Mouse (Mus musculus): ENCODE results near the gene Clasrp.
A peak's percentile ranks its signal among the peaks of the same experiment; 100 is the strongest.

Gene Clasrp

DNA sequence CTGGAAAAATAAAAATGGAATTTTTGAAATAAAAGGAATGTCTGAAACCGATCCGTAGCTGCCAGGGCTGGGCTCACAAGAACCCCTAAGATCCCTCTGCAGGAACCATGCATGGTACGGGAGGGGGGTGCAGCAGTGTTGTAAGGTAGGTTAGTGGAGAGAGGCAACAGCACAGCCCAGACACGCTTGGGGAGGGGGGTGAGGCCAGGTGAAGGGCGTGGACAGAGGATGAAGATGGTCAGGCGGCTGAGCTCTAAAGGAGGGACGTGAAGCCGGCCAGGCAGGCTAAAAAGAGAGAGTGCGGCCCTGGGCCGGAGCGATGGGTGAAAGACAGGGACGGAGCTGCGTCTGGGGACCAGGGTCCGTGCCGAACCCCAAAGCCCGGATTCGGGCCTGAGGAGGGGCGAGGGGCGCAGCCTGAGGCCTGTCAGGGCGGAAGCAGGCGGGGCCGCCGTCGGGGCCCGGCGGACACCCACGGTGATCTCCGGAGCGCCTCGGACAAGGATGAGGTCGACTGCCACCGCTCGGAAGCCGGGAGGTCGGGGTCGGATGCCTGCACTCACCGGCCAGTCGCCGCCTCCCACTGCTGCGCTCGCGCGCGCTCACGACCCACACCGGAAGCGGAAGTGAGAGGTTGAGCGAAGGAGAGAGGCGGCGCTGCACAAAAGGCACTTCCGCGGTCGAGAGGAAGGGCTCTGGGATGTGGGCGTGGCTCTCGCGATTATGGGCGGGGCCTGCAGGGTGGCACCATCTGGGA lies at the start of gene Clasrp:
Gene Clasrp (minus strand): TSS at position 638 of the 757 bp plus-strand sequence.
- DNase-seq: peak; percentile 96

DNA sequence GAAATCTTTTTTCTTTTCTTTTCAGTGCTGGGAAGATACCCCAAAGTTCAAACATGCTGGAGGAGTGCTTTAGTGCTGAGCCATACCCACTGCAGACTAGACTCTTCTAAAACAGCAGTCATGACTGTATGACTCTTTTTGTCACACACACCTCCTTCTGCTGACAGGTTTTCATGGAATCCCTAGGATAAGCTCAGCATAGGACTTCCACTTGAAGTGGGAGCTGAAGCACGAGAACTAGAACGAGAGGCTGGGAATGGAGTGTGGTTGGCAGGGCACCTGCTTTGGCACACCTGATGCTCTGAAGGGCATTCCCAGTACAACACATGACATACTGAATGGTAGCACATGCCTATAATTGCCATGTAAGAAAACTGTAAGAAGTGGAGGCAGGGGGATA lies 48.3 kb upstream of the Clasrp start:
- no peak for DNase-seq

DNA sequence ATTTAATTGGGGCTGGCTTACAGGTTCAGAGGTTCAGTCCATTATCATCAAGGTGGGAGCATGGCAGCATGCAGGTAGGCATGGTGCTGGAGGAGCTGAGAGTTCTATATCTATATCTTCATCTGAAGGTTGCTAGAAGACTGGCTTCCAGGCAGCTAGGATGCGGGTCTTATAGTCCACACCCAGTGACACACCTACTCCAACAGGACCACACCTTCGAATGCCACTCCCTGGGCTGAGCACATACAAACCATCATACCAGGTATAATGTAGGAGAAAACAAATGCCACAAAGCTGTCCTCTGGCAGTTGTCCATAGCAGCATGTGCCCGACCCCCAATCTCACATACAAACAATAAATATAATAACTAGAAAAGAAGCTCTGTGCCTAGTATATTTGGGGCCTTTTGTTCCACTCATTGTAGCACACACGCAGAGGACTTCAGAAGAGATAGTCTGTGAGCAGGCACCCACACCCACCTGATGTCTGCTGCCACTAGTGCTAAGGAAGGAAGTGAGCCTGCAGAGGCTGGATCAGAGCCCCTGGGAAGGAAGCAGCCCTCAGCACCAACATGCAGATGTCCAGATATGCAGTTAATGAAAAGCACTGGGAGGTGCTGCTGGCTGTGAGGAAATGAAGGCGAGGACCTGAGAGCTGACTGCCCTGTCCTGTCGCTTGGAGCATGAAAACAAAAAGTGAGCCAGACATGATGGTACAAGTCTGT lies 46.9 kb upstream of the Clasrp start:
- no peak for DNase-seq

DNA sequence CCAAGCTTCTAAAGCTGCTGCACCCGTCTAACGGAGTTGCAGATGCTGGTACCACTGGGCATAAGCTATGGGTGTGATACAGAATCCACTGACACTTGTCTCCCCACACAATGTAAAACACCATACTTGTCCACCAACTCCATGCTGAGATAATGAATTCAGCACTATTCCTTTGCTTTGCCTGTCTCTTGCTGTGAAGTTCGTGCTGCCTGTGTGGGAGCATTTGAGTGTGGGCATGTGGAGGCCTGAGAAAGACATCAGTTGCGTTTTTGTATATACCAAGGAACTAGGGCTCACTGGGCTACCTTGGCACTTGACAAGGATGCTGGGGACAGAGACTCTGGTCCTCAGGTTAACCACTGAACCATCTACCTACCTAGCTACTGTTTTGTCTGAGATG lies 36.9 kb upstream of the Clasrp start:
- no peak for DNase-seq

DNA sequence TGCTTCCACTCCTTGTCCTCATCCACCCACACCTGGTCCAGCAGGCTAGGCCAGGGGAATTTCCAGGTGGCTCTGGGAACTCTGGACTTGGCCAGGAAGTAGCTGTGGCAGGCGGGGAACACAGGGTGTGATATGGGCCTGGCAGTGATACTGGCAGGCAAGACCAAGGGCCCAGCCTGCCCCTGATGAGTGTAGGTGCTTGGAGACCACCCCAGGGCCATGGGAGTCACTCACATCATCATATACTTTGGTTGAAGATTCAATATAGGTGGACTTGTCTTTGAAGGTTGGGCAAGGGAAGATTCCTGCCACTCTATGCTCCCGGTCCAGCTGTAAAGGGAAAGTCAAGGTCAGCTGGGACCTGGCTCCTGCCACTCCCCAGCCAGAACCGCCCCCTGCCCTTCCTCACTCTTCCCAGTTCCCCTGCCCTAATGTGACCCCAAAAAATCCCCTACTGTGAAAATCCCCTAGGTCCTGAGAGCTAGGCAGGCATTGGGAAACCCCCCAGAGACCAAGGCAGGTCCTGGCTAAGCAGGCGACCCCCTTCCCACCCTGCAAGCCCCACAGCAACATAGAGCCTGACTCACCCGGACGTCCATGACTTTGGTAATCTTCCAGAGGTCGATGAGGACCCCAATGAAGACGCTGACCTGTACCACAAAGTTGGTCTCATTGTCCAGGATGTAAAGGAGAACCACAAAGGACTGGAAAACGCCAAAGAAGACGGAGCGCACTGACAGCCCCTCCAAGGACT lies 31.0 kb upstream of the Clasrp start:
- DNase-seq: no peak

DNA sequence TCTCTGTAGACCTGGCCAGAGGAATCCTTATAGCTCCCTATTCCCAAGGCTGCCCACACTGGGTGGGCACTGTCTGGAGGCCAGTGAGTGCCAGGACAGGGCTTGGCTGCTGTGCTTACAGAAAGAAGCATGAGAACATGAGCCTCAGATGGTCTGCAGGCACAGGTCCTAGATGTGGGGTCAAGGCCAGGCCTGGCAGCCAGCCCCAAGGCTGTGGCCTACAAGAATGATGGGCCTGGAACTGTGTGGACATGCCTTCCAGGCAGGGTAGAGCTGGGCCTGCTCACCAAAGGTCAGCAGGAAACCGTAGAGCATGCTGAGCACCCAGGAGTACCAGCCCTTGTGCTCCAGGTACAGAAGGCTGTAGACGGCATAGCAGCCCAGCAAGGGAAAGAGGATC lies 30.3 kb upstream of the Clasrp start:
- no peak for DNase-seq

DNA sequence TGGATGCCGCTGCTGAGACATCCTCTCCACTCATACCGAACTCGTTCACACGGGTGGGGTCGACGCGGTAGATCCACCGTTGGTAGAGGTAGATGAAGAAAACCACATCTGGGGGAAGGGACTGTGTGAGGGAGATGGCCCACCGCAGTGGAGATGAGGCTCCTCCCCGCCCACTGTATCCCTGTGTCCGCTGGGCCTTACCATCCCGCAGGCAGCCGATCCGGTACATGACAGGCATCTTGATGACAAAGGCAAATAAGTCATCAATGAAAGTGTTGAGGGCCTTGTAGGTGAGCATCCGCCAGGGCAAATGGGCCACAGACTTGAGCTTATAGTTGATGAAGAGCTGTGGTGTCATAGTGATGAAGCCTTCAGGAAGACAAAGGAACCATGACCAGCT lies 29.6 kb upstream of the Clasrp start:
- no peak for DNase-seq

DNA sequence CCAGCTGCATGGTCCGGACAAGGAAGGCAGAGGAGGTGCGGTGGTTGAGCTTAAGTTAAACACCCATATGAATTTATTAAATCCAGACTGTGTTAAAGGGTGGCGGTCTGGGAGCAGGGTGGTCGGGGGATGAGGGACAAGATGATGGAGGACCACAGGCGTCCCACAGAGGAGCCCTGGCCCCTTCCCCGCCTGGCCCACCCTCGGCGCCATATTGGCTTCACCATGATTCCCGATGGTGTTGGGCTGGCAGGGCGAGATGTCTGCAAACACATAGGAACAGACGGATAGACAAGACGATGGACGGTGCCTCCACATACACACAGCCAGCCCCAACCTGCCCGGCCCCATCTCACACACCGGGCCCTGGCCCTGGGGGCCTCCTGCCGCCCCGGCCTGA lies 28.9 kb upstream of the Clasrp start:
- no peak for DNase-seq

DNA sequence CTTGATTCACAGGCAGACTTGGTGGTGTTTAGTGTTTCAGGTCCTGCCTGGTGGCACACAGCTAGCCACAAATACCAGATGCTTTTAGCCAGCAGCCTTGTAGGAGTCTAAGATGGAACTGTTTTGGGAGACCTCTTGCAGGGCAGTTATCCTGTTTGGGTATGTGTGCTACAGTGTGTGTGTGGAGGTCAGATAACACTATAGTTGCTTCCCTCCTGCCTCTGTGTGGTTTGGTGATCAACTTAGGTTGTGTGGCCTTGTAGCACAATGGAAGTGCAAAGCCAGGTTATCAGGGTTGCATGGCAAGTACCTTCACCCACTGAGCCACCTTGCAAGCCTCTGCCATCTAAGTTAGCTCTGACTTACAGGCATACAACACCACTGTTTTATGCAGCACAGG lies 28.4 kb upstream of the Clasrp start:
- DNase-seq: no peak

DNA sequence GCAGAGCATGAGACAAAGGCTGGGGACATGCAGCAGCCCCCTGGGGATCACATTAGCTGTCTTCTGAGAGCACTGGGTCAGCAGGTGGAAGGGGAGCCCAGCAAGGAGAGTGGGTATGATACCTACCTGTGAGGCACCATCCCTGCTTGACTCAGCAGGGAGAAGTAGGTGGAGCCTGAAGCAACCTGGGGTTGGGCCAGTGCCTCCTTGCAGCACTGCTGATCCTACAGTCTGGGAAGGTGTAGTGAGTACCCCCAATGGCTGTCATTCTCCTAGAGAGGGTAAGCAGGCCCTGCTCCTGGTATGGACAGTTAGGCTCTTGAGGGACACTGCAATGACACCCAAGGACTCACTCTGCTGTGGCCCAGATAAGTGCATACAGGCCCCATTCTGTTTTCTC lies 28.0 kb upstream of the Clasrp start:
- no peak for DNase-seq

DNA sequence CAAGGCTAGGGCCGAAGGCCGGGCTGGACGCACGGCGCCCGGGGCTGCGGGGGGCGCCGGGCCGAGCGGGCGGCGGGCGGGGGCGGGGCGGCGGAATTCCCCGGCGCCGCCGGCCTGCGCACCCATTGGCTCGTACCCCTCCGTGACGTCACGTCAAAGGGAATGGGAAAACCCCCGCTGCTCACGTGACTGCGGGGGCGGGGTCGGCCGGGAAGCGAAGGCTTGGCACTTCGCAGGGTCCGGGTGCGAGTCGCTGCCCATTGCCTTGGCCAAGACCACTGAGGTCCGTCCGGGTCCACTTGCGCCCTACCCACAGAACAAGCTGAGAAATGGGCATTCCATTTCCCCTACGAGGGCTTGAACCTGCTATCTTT lies 25.1 kb upstream of the Clasrp start, which contains the start of gene Relb:
Gene Relb (minus strand): TSS at position 78 of the 374 bp plus-strand sequence.
- DNase-seq: peak; percentile 93

DNA sequence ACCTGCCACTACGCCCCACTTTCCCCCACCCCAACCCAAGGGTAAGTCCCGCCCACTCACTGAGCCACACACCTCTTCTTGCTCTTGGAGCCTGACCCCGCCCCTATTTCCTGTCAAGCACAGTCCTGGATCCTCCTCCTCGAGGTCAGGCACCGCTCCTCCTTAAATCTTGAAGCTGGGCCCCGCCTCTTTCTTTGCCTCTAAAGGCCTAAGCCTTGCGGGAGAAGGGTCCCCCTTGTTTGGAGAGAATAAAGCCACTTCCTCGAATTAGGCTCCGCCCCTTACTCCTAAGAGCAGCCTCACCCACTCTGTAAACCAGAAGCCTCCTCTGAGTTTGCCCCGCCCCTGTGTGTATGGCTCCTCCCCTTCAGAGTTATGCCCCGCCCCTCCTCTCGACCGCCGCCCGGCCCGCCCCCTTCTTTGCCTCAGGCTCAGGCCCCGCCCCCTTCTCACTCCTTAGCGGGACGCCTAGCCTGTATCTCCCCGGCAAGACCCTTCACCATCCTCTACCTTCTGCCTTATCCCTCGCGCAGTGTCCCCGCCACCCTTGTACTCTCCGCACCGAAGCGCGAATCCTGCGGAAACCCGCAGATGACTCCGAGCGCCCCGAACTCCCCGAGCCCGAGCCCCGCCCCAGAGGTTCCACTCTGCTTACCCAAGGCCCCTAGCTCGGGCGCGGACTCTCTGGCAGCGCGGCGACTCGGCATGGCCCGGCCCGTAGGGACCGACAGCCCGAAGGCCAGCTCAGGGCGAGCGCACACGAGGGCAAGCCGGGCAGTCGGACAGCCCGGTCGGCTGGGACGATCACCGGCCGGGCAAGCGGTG lies 24.5 kb upstream of the Clasrp start:
- peak; percentile 92 for DNase-seq

DNA sequence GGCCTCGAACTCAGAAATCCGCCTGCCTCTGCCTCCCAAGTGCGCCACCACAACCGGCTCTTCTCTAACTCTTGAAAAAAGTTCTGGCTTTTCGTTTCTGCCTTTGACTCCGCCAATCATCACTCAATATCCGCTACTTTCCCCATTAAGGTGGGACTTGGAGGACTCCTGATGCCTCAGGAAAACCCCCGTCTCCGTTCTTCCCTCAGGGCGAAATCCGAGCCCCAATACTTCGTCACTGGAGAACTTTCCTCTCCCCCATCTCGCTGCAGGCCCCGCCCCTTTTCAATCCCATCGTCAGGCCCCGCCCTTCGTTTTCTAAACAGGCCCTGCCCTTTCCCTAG lies 23.9 kb upstream of the Clasrp start:
- DNase-seq: no peak

DNA sequence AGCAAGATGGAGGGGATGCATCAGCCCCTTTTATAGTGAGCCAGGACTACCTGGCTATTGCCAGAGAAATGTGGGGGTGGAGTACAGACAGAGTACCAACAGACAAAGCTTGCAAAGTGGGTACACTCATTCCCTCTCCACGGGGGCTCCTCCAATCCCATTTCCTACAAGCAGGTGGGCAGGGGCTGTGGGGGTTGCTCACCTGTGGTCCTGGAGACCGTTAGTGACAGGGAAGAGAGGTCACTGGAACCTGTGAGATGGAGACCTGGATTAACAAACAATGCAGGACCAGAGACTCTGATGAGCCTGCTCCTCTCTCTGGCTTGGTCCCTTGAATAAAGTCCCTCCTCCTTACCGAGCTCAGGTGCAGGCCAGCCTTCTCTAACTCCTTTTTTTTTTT lies 23.4 kb upstream of the Clasrp start:
- DNase-seq: no peak

DNA sequence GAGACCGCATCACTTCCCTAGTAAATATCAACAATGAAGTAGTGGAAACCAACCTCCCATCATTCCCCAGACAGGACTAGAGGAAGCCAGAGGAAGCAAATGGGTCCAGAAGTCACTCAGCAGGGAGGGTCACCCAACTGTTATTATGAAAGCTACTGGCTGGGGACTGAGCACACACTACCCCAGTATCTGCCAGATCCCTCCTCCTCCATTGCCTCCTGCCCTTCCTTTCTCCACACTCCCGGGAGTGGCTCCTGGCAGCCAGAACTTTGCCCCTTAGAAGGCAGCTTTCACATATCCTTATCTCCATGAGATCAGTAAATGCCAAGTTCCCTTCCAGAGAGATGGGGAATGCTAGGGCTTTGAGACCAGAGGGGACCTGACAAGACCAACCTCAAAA lies 19.1 kb upstream of the Clasrp start:
- DNase-seq: no peak

DNA sequence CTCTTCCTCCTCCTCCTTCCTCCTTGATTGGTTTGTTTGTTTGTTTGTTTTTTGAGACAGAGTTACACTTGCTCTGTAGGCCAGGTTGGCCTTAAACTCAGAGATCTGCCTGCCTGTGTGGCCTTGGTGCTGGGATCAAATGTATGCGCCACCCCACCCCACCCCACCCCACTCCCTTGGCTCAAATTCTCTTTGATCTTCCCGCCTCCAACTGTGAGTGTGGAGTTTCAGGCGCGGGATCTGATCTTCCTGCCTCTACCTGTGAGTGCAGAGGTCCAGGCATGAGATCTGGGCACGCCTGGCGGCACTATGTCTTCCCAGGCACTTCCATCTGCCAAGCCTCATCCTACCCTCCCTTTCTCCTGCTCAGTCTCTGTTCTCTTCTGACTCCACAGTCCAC lies 18.0 kb upstream of the Clasrp start:
- DNase-seq: no peak

DNA sequence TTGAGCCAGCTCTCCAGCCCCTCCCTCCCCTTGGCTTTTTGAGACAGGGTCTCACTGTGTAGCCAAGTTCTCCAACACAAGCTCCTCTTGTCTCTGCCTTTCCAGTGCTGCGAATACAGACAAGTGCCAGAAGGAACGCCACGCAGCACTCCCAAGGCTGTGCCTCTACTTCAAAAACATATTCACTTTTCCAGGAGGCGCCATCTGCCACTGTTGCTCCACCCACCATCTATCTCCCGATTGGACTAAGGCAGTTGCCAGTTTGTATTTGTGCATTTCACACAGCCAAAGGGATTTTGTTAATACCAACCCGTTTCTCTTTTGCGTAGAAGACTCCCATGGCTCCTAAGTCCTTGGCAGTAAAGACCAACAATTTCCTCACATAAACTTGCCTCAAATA lies 16.5 kb upstream of the Clasrp start:
- no peak for DNase-seq

DNA sequence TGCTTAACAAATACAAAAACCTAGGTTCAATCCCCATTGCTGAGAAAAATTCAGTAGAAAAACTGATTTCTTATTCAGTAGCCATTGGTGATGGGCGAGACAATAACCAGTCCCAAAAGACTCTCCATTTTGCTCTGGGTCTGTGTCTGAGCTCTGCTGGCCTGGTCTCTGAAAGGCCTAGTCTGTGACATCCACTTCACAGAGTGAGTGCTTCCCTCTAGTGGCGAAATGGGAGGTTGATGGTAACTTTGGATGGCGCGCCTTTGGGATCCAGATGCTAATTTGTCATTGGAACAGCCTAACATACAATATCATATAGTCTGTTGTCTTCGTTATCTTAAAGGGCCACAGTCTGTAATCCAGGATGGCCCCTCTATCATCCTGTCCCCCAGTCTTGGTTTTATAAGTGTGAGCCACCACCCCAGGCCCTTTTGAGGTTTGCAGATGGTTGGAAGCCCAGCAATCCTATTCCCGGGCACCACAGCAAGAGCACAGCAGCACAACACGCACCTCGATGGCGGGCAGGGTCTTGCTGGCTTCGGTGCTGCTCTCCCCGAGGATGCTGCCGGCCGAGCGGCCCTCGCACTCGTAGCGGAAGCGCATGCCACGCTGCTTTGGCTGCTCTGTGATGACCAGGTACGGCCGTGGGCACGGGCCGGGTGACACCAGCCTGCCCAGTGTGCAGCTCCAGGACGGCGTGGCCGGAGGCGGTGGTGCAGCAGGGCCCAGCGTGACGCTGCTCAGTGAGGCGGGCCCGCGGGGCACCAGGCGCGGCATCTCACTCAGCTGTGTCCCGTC lies 14.9 kb upstream of the Clasrp start:
- peak; percentile 91 for DNase-seq

DNA sequence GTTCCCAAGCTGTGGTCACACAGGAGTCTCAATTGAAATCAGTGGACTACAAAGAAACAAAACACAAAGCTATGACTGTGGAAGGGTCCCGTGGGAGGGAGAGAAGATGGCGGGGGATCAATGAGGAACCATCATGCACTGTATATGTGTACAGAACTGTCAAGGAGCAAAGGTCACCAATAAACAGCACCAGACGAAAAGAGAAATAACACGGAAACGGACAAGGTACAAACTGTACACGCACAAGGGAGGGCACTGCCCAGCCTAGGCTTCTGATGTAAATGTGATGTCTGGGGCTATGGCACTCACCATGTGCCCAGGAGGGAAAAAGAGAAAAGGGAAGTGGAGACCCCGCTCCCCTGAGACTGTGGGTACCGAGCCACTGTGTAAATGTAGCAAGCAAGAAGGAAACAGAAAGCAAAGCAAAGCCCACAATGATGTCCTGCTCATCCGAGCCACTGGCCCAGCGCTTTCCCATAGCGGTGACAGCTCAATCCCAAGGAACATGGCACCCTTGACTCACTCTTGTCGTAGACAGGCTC lies 10.8 kb upstream of the Clasrp start:
- DNase-seq: no peak

DNA sequence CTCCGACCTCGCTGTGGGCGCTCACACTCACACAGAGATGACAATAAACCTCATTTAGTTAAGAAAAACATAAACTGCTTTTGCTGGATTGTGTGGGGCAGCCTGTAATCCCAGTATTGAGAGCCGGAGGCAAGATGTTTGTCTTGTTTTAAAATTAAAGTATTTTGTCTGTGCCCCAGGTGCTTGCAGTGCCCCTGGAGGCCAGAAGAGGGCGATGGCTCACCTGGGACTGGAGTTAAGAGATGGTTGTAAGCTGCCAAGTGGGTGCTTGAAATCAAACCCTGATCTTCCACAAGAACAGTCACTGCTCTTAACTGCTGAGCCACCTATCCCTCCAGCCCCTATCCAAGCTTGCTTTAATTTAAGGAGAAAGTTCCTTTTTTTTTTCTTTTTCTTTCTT lies 6.7 kb upstream of the Clasrp start:
- no peak for DNase-seq

DNA sequence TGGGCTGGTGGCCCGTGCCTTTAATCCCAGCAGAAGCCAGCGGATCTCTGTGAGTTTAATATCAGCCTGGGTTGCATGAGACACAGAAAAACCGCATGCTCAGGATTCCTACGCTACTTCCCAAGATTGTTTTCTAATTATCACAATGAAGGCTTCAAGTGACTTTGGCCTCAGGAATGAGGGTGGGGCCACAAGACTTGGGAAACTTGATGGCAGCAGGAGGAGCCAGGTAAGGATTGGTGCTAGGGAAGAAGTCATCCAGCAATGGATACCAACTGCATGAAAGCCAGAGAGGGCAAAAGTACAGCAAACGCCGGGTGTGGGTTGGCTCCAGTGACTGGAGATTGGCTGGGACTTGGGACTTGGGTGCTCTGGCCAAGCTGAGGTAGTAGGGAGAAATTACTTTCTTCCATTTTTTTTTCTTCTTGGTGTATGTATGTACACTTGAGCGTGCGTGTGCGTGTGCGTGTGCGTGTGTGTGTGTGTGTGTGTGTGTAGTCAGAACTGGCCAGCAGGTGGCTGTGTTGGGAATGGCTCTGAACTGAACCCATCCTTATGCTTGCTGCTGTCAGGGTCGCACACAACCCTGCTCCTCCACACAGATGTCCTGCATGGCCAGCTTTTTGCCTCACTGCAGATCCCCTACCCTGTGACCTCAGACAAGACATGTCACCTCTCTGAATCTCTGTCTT lies 5.5 kb upstream of the Clasrp start:
- no peak for DNase-seq

All from retina, postnatal 1 day (tissue).